Mouse (Mus musculus): ENCODE measurements around the gene Grb10.

- TF ChIP-seq CTCF (IDR thresholded peaks at IDR 0.05; ENCODE audit: control insufficient read depth, insufficient read depth, insufficient replicate concordance, low read depth, low read length), result no peak
- TF ChIP-seq POLR2A (IDR thresholded peaks at IDR 0.05; ENCODE audit: control insufficient read depth, low read depth, low read length), result no peak
Observed at GRCm38 (mm10) chr11:11931688-11932087, 106.8 kb downstream of the Grb10 start.

Measured in testis, adult 2 months (tissue).